ENCODE assay signal across 8 mouse cellular contexts in genomic region chr2:130906584-130907315, GRCm38 (mm10). TPM values are rescaled to one million over a fixed set of nuclear protein-coding genes. Genes with fewer than 3 reads are reported as not detected.
DNase-seq lines count a peak whose midpoint lies in the region; ATAC-seq and TF ChIP-seq lines count a peak whose summit lies in the region.

No protein-coding gene starts in this region.

- WGBS in kidney, embryonic 15.5 days: under 1% methylated on average over 47 of the region's 58 CpGs
- WGBS in embryonic facial prominence, embryonic 12.5 days: under 1% methylated on average over 49 of the region's 58 CpGs
- under 1% methylated on average over 41 of the region's 58 CpGs for WGBS in heart, embryonic 16.5 days
- WGBS in limb, embryonic 13.5 days: under 1% methylated on average over 57 of the region's 58 CpGs
- under 1% methylated on average over 51 of the region's 58 CpGs for WGBS in neural tube, embryonic 12.5 days

- no peaks in the 10 kb centered on the region for H3K27me3 ChIP-seq in kidney, embryonic 15.5 days
- H3K27me3 ChIP-seq in embryonic facial prominence, embryonic 12.5 days: no peaks in the 10 kb centered on the region
- H3K27me3 ChIP-seq in heart, embryonic 16.5 days (ENCODE audit: control insufficient read depth, insufficient read depth, low read length): no peaks in the 10 kb centered on the region
- H3K27me3 ChIP-seq in limb, embryonic 13.5 days: no peaks in the 10 kb centered on the region
- no peaks in the 10 kb centered on the region for H3K27me3 ChIP-seq in neural tube, embryonic 12.5 days (replicated peaks)

- peak overlapping the region; percentile 93 for H3K4me3 ChIP-seq in kidney, embryonic 15.5 days (replicated peaks)
- peak overlapping the region; percentile 98 to 99 for H3K4me3 ChIP-seq in ES-E14 (ENCODE audit: insufficient read depth in 1 of 2, low read depth in 1 of 2, low read length in 2 of 2, poor library complexity in 1 of 2, severe bottlenecking in 1 of 2)
- peak overlapping the region; percentile 100 for H3K4me3 ChIP-seq in embryonic facial prominence, embryonic 12.5 days
- H3K4me3 ChIP-seq in heart, embryonic 16.5 days (ENCODE audit: low read length): peak overlapping the region; percentile 99
- H3K4me3 ChIP-seq in limb, embryonic 13.5 days: peak overlapping the region; percentile 100
- H3K4me3 ChIP-seq in neural tube, embryonic 12.5 days: peak overlapping the region; percentile 100

- H3K9me3 ChIP-seq in kidney, embryonic 15.5 days (replicated peaks): no peaks in the 10 kb centered on the region
- H3K9me3 ChIP-seq in ES-E14 (ENCODE audit: control insufficient read depth, insufficient read depth, low read depth, low read length): no peaks in the 10 kb centered on the region
- no peaks in the 10 kb centered on the region for H3K9me3 ChIP-seq in embryonic facial prominence, embryonic 12.5 days
- no peaks in the 10 kb centered on the region for H3K9me3 ChIP-seq in heart, embryonic 16.5 days (replicated peaks; ENCODE audit: control insufficient read depth, low read length)
- no peaks in the 10 kb centered on the region for H3K9me3 ChIP-seq in limb, embryonic 13.5 days
- H3K9me3 ChIP-seq in neural tube, embryonic 12.5 days: no peaks in the 10 kb centered on the region

- H3K36me3 ChIP-seq in kidney, embryonic 15.5 days: 0 out of 2 replicates have a peak, but pooled peaks cover 3% of the 10 kb centered on the region
- no peaks in the 10 kb centered on the region for H3K36me3 ChIP-seq in ES-E14 (ENCODE audit: control insufficient read depth, insufficient read depth, low read length, poor library complexity, severe bottlenecking)
- no peaks in the 10 kb centered on the region; the same call in 1 of the 2 replicates for H3K36me3 ChIP-seq in embryonic facial prominence, embryonic 12.5 days
- H3K36me3 ChIP-seq in heart, embryonic 16.5 days (ENCODE audit: control insufficient read depth, insufficient read depth): no peaks in the 10 kb centered on the region
- 0 out of 2 replicates have a peak, but pooled peaks cover 7% of the 10 kb centered on the region for H3K36me3 ChIP-seq in limb, embryonic 13.5 days
- H3K36me3 ChIP-seq in neural tube, embryonic 12.5 days: no peaks in the 10 kb centered on the region

- ATAC-seq in kidney, embryonic 15.5 days (replicated peaks; ENCODE audit: low FRiP score): peak; percentile 75
- no peak; the same call in 1 of the 2 replicates for ATAC-seq in embryonic facial prominence, embryonic 12.5 days (ENCODE audit: insufficient number of reproducible peaks, insufficient read depth, low FRiP score, low TSS enrichment)
- ATAC-seq in heart, embryonic 16.5 days (replicated peaks; ENCODE audit: extremely low read depth, insufficient read depth, low FRiP score): peak; percentile 41; the same call in 1 of the 2 replicates
- ATAC-seq in limb, embryonic 13.5 days (ENCODE audit: low FRiP score, low read depth): no peak; the same call in 1 of the 2 replicates
- peak; percentile 65; the same call in 1 of the 2 replicates for ATAC-seq in neural tube, embryonic 12.5 days (ENCODE audit: low FRiP score, low read depth)

- peak overlapping the region; percentile 96 for H3K9ac ChIP-seq in kidney, embryonic 15.5 days
- peak overlapping the region; percentile 89 for H3K9ac ChIP-seq in ES-E14 (ENCODE audit: insufficient read depth, low read depth, low read length, poor library complexity, severe bottlenecking)
- H3K9ac ChIP-seq in embryonic facial prominence, embryonic 12.5 days: peak overlapping the region; percentile 94
- H3K9ac ChIP-seq in heart, embryonic 16.5 days (ENCODE audit: low read length): peak overlapping the region; percentile 94
- H3K9ac ChIP-seq in limb, embryonic 13.5 days: peak overlapping the region; percentile 96
- peak overlapping the region; percentile 96 for H3K9ac ChIP-seq in neural tube, embryonic 12.5 days

- peaks cover 22% of the 10 kb centered on the region for H3K4me1 ChIP-seq in kidney, embryonic 15.5 days
- 0 out of 4 replicates have a peak, but pooled peaks cover 0 to 3% of the 10 kb centered on the region in 2 experiments for H3K4me1 ChIP-seq in ES-E14 (ENCODE audit: control insufficient read depth in 2 of 2, insufficient read depth in 2 of 2, low read length in 2 of 2, poor library complexity in 1 of 2)
- peaks cover 21% of the 10 kb centered on the region for H3K4me1 ChIP-seq in embryonic facial prominence, embryonic 12.5 days
- peaks cover 20% of the 10 kb centered on the region for H3K4me1 ChIP-seq in heart, embryonic 16.5 days (ENCODE audit: control insufficient read depth, insufficient read depth, low read length)
- H3K4me1 ChIP-seq in limb, embryonic 13.5 days: peaks cover 20% of the 10 kb centered on the region
- H3K4me1 ChIP-seq in neural tube, embryonic 12.5 days: peaks cover 19% of the 10 kb centered on the region

- peak overlapping the region; percentile 80 for H3K27ac ChIP-seq in kidney, embryonic 15.5 days
- H3K27ac ChIP-seq in ES-E14 (ENCODE audit: insufficient read depth, low read depth, low read length, poor library complexity, severe bottlenecking): no peak overlapping the region
- H3K27ac ChIP-seq in embryonic facial prominence, embryonic 12.5 days: peak overlapping the region; percentile 73
- H3K27ac ChIP-seq in heart, embryonic 16.5 days (ENCODE audit: low read length): peak overlapping the region; percentile 73
- H3K27ac ChIP-seq in limb, embryonic 13.5 days: peak overlapping the region; percentile 72; the same call in 1 of the 2 replicates
- peak overlapping the region; percentile 68 for H3K27ac ChIP-seq in neural tube, embryonic 12.5 days

- H3K4me2 ChIP-seq in kidney, embryonic 15.5 days: peak overlapping the region; percentile 76
- H3K4me2 ChIP-seq in embryonic facial prominence, embryonic 12.5 days (replicated peaks): peak overlapping the region; percentile 87
- peak overlapping the region; percentile 90 for H3K4me2 ChIP-seq in heart, embryonic 16.5 days (ENCODE audit: low read depth, low read length)
- peak overlapping the region; percentile 89 for H3K4me2 ChIP-seq in limb, embryonic 13.5 days (replicated peaks)
- peak overlapping the region; percentile 95 for H3K4me2 ChIP-seq in neural tube, embryonic 12.5 days (replicated peaks)

- in situ Hi-C loops in ES-E14 (cut with MboI; ENCODE audit: low sequenced_read_pairs in 2 of 2, unreplicated experiment in 2 of 2): no loop called here

- no peak for DNase-seq in kidney, postnatal 14 days
- DNase-seq in ES-E14 (ENCODE audit: low read depth, low spot score): no peak
- DNase-seq in adrenal gland, postnatal 36 days: no peak

TF ChIP-seq in ES-E14, 5 proteins besides CTCF, POLR2A, EP300 and RAD21:
- no peak for TF ChIP-seq MAFK (IDR thresholded peaks at IDR 0.05; ENCODE audit: insufficient read depth, low read depth, low read length)
- no peak for TF ChIP-seq ZNF384 (IDR thresholded peaks at IDR 0.05; ENCODE audit: low read depth, low read length)
- no peak for TF ChIP-seq ZC3H11A (IDR thresholded peaks at IDR 0.05; ENCODE audit: borderline replicate concordance, low read depth, low read length)
- no peak for TF ChIP-seq CHD2 (IDR thresholded peaks at IDR 0.05; ENCODE audit: low read depth, low read length)
TF ChIP-seq in ES-E14: peak in this region for 0.

RNA-seq across cellular contexts. Expression of gene Atrn, which starts 0.5 kb away (rescaled TPM):
- 6.2 and 8.2 TPM in 2 replicates for polyA plus RNA-seq in kidney, embryonic 15.5 days (2015; fragmentation: Nextera tagmentation; extraction: Ambion mirVana)
- 16.7 and 17.0 TPM in 2 replicates for total RNA-seq in ES-E14 (2012; rRNA removed)
- polyA plus RNA-seq in embryonic facial prominence, embryonic 12.5 days (2016; fragmentation: Nextera tagmentation; extraction: Ambion mirVana): 10.1 and 11.0 TPM in 2 replicates
- polyA plus RNA-seq in heart, embryonic 16.5 days (2015; fragmentation: Nextera tagmentation; extraction: Ambion mirVana): 3.6 and 4.7 TPM in 2 replicates
- 8.5 and 9.1 TPM in 2 replicates for polyA plus RNA-seq in limb, embryonic 13.5 days (2015; fragmentation: Nextera tagmentation; extraction: Ambion mirVana)
- 13.5 and 13.6 TPM in 2 replicates for polyA plus RNA-seq in neural tube, embryonic 12.5 days (2016; fragmentation: Nextera tagmentation; extraction: Ambion mirVana)
- 10 to 100 TPM; 32.9 to 38.9 TPM for total RNA-seq in adrenal gland, postnatal 36 days (2021)

RNA-seq across cellular contexts. Expression of gene 4930402H24Rik, which starts 0.5 kb away (rescaled TPM):
- polyA plus RNA-seq in kidney, embryonic 15.5 days (2015; fragmentation: Nextera tagmentation; extraction: Ambion mirVana): 35.1 and 40.6 TPM in 2 replicates
- 8.2 and 11.9 TPM in 2 replicates for total RNA-seq in ES-E14 (2012; rRNA removed)
- polyA plus RNA-seq in embryonic facial prominence, embryonic 12.5 days (2016; fragmentation: Nextera tagmentation; extraction: Ambion mirVana): 44.6 and 55.4 TPM in 2 replicates
- polyA plus RNA-seq in heart, embryonic 16.5 days (2015; fragmentation: Nextera tagmentation; extraction: Ambion mirVana): 51.5 and 55.4 TPM in 2 replicates
- 38.6 and 43.1 TPM in 2 replicates for polyA plus RNA-seq in limb, embryonic 13.5 days (2015; fragmentation: Nextera tagmentation; extraction: Ambion mirVana)
- 86.6 and 95.0 TPM in 2 replicates for polyA plus RNA-seq in neural tube, embryonic 12.5 days (2016; fragmentation: Nextera tagmentation; extraction: Ambion mirVana)
- total RNA-seq in adrenal gland, postnatal 36 days (2021): 10 to 100 TPM; 31.3 to 39.4 TPM

Comparison
In these comparisons a context has a peak if more than half of its experiments do, and no peak if none do; other contexts are left out.
1. ATAC-seq: peak in kidney, embryonic 15.5 days (single experiment), heart, embryonic 16.5 days (single experiment) and neural tube, embryonic 12.5 days (single experiment); none in embryonic facial prominence, embryonic 12.5 days (single experiment) and limb, embryonic 13.5 days (single experiment).
2. Peak in every context shown above with its lines, with median percentiles within 50 percentile points of each other: H3K4me2 ChIP-seq, H3K4me3 ChIP-seq and H3K9ac ChIP-seq.